Mouse (Mus musculus): ENCODE data around the gene H2afy. TPM values are rescaled to one million over a fixed set of nuclear protein-coding genes. Genes with fewer than 3 reads are reported as not detected.
"Not testable (repeated sequence)": the region's sequence is repeated elsewhere in the genome, so short reads cannot be mapped to it uniquely, and the experiment has no call there.

H2afy gene
- total RNA-seq, 2 experiments from 2014 or later = 117 to 122 TPM

- DNase-seq = no peak
Observed at GRCm38 (mm10) chr13:56073186-56073585, 63.0 kb downstream of the H2afy start.

GRCm38 (mm10) chr13:56072268-56072607 is 63.9 kb downstream of the H2afy start:
- DNase-seq = peak; percentile 25

- no peak for DNase-seq
Observed at GRCm38 (mm10) chr13:56071586-56072267, 64.4 kb downstream of the H2afy start.

- no peak for DNase-seq
Observed at GRCm38 (mm10) chr13:56069643-56070042, 66.5 kb downstream of the H2afy start.

- no peak for DNase-seq
Observed at GRCm38 (mm10) chr13:56068517-56068916, 67.6 kb downstream of the H2afy start.

- no peak for DNase-seq
Observed at GRCm38 (mm10) chr13:56066904-56067303, 69.3 kb downstream of the H2afy start.

- DNase-seq = no peak
Observed at GRCm38 (mm10) chr13:56066152-56066551, 70.0 kb downstream of the H2afy start.

GRCm38 (mm10) chr13:56057761-56058160 is 78.4 kb downstream of the H2afy start:
- DNase-seq = no peak

GRCm38 (mm10) chr13:56055720-56056119 is 80.4 kb downstream of the H2afy start:
- DNase-seq = no peak

- no peak for DNase-seq
Observed at GRCm38 (mm10) chr13:56054089-56054488, 82.1 kb downstream of the H2afy start.

GRCm38 (mm10) chr13:56052781-56053180 is 83.4 kb downstream of the H2afy start:
- DNase-seq = no peak

- DNase-seq = no peak
Observed at GRCm38 (mm10) chr13:56050246-56050645, 85.9 kb downstream of the H2afy start.

GRCm38 (mm10) chr13:56042221-56042620 is 93.9 kb downstream of the H2afy start:
- no peak for DNase-seq

- no peak for DNase-seq
Observed at GRCm38 (mm10) chr13:56040621-56041020, 95.5 kb downstream of the H2afy start.

- no peak for DNase-seq
Observed at GRCm38 (mm10) chr13:56039610-56040371, 96.4 kb downstream of the H2afy start.

GRCm38 (mm10) chr13:56029006-56029405 is 107.2 kb downstream of the H2afy start:
- no peak for DNase-seq

- not testable (repeated sequence) for DNase-seq
Observed at GRCm38 (mm10) chr13:56027996-56028395, 108.2 kb downstream of the H2afy start.

GRCm38 (mm10) chr13:56026623-56027022 is 109.5 kb downstream of the H2afy start:
- DNase-seq = no peak

GRCm38 (mm10) chr13:56026026-56026425 is 110.1 kb downstream of the H2afy start:
- no peak for DNase-seq

GRCm38 (mm10) chr13:56025027-56025410 is 111.1 kb downstream of the H2afy start:
- DNase-seq = no peak

- DNase-seq = no peak
Observed at GRCm38 (mm10) chr13:56024410-56025026, 111.6 kb downstream of the H2afy start.
